Mouse (Mus musculus) heart, embryonic 13.5 days (tissue): ENCODE results near the gene Rbks. TPM values are rescaled to one million over a fixed set of nuclear protein-coding genes. Genes with fewer than 3 reads are reported as not detected.

Source experiments
- ATAC-seq: fragments of 200-750 bp; cut with Nextera tagmentation; 2 replicates; pipeline ENCODE4 v1.8.0; 2017; ENCODE audit warnings: moderate TSS enrichment; ENCODE audit not compliant: insufficient number of reproducible peaks, low FRiP score, low TSS enrichment; ENCODE audit errors: extremely low read depth
- H3K27ac ChIP-seq: fragments of 300-500 bp; sonication (generic); replicated peaks from 2 replicates; pipeline ENCODE4 v1.5.1; 2015; ENCODE audit warnings: moderate library complexity, mild to moderate bottlenecking, inconsistent platforms
- H3K27me3 ChIP-seq: fragments of 300-500 bp; sonication (generic); replicated peaks from 2 replicates; pipeline ENCODE4 v1.6.1; 2015; ENCODE audit warnings: mild to moderate bottlenecking, inconsistent platforms
- H3K36me3 ChIP-seq: fragments of 300-500 bp; sonication (generic); 2 replicates; pipeline ENCODE4 v1.6.1; 2015; ENCODE audit warnings: mild to moderate bottlenecking, inconsistent platforms
- H3K4me1 ChIP-seq: fragments of 300-500 bp; sonication (generic); 2 replicates; pipeline ENCODE4 v1.6.1; 2015; ENCODE audit warnings: inconsistent platforms
- H3K4me2 ChIP-seq: fragments of 300-500 bp; sonication (generic); 2 replicates; pipeline ENCODE4 v1.6.1; 2015; ENCODE audit warnings: inconsistent platforms, mild to moderate bottlenecking, moderate library complexity
- H3K4me3 ChIP-seq: fragments of 300-500 bp; sonication (generic); 2 replicates; pipeline ENCODE4 v1.5.1; 2015; ENCODE audit warnings: moderate library complexity, mild to moderate bottlenecking, inconsistent platforms
- H3K9ac ChIP-seq: fragments of 300-500 bp; sonication (generic); 2 replicates; pipeline ENCODE4 v1.6.1; 2015; ENCODE audit warnings: inconsistent platforms, mild to moderate bottlenecking, moderate library complexity
- H3K9me3 ChIP-seq: fragments of 300-500 bp; sonication (generic); 2 replicates; pipeline ENCODE4 v1.6.1; 2016; ENCODE audit warnings: inconsistent platforms
- whole genome bisulfite sequencing: fragments of 180-500 bp; shearing (Covaris S2); methylation state at CpG from one replicate; pipeline ENCODE4 v1.1.7; 2015; ENCODE audit warnings: mixed read lengths; 5-methylcytosine and 5-hydroxymethylcytosine counted together
- polyA plus RNA-seq: library from polyadenylated mRNA; unstranded; fragments of >200 nt; fragmentation: Nextera tagmentation; extraction: Ambion mirVana; gene quantifications from 2 replicates; pipeline ENCODE4 v1.2.1, GENCODE M21; 2015

The Rbks gene
- polyA plus RNA-seq, 1 experiment from 2014 or later: 4.1 TPM

DNA sequence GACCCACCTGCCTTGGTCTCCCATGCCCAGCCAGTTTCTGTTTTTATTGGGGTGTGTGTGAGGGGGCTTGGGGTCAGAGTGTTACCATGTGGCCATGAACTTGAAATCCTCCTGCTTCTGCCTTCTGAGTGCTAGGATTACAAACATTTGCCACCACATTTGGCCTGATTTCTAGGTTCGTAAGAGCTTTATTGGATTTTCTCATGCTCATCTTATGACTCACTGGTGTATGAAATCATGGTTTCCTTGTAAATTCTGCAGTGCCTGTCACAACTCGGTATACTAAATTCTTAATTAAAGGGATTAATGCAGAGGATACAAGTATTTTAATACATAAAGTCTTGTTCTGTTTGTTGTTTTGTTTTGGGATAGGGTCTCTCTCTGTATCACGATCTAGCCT is 77.1 kb downstream of the Rbks start:
- peaks cover 76% of the 10 kb centered on the region for H3K36me3 ChIP-seq
- peaks cover 5% of the 10 kb centered on the region for H3K4me1 ChIP-seq
- no peaks in the 10 kb centered on the region for H3K9me3 ChIP-seq
- no peak overlapping the region for H3K4me2 ChIP-seq
- H3K27ac ChIP-seq: no peak overlapping the region
- no peak overlapping the region for H3K4me3 ChIP-seq
- no peak overlapping the region for H3K9ac ChIP-seq
- WGBS: 86% methylated on average over 3 of the region's 3 CpGs
- no peaks in the 10 kb centered on the region for H3K27me3 ChIP-seq
- ATAC-seq: no peak

DNA sequence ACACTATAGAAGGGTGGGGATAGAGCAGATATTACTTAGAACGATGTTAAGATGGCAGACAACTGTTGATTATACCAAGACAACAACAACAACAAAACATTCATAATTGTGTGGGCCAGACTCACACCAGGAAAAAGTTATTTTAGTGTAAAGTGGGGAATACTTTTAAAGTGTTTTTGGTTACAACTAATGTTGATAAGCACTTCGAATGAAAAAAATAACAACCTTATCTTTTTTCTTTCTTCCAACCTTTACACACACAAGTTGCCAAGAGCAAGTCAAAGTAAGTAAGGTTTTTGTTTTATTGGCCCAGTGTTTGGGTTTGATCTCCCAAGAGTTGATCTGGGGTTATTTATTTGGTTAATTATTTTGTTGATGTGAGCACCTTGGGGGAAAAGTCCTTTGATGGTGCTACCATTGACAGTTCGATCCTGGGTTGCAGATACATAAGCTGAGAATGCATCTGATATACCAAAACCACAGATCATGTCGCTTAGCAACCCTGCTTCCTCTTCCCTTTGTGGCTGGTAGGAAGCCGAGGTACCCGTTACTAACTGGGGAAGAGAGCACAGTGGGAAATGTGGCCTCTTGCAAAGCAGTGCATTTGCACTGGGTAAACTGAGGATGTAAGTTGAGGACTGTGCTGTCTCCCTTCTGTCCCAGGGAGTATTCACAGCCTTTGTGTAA is 82.9 kb downstream of the Rbks start:
- Histone ChIP-seq H3K4me3 (peak overlapping the region; percentile 65), H3K9ac (peak overlapping the region; percentile 85), H3K9me3 (no peaks in the 10 kb centered on the region), H3K27ac (peak overlapping the region; percentile 87), H3K36me3 (peaks cover 38% of the 10 kb centered on the region), H3K27me3 (no peaks in the 10 kb centered on the region), H3K4me2 (peak overlapping the region; percentile 71), H3K4me1 (peaks cover 13% of the 10 kb centered on the region)
- WGBS: 51% methylated on average over 6 of the region's 6 CpGs
- no peak for ATAC-seq

DNA sequence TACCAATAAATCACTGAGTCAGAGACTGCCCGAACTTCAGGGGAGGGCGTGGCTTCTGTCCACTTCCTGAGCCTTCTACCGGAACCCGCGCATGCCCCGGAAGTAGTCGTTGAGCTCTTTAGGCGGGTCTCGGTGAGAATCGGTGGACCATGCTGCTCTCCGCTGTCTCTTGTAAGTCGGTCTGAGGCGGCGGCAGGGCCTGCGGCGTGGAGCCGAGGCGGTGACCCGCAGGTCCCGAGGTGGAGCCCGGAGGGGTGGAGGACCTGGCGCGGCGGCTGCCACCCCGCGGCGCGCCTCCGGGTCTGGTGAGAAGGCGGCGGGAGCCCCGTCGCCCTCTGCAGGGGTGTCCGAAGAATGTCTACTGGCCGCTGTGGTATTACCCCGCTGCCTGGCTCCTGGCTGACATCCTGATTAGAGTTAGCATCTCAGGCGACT is 83.6 kb downstream of the Rbks start:
- Histone ChIP-seq H3K4me3 (peak overlapping the region; percentile 65), H3K27me3 (no peaks in the 10 kb centered on the region), H3K9ac (peak overlapping the region; percentile 85), H3K4me1 (peaks cover 17% of the 10 kb centered on the region), H3K27ac (peak overlapping the region; percentile 87), H3K4me2 (peak overlapping the region; percentile 71), H3K9me3 (no peaks in the 10 kb centered on the region), H3K36me3 (peaks cover 32% of the 10 kb centered on the region)
- peak; percentile 75 for ATAC-seq
- WGBS: under 1% methylated on average over 37 of the region's 37 CpGs

DNA sequence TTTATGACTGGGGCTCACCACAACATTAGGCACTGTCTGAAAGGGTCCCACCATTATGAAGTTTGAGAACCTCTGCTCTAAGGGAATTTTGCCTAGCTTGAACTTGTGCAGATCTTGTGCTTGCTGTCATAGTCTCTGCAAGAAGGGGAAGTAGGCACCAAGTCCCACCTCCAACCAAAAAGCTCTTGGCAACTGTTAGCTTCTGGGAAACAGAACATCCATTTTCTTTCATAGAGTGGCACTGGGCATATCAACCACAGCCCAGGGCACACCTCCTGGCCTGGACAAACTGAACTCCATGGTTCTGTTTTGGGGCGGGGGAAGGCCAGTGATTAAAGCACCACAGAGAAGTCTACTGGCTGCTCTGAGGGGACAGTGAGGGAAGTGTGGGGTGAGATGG is 86.2 kb downstream of the Rbks start:
- Histone ChIP-seq H3K36me3 (peaks cover 8% of the 10 kb centered on the region), H3K4me3 (no peak overlapping the region), H3K27me3 (no peaks in the 10 kb centered on the region), H3K9ac (no peak overlapping the region), H3K4me1 (peaks cover 24% of the 10 kb centered on the region), H3K9me3 (no peaks in the 10 kb centered on the region), H3K4me2 (no peak overlapping the region), H3K27ac (no peak overlapping the region)
- WGBS: 75% methylated on average over 1 of the region's 1 CpGs
- ATAC-seq: no peak

DNA sequence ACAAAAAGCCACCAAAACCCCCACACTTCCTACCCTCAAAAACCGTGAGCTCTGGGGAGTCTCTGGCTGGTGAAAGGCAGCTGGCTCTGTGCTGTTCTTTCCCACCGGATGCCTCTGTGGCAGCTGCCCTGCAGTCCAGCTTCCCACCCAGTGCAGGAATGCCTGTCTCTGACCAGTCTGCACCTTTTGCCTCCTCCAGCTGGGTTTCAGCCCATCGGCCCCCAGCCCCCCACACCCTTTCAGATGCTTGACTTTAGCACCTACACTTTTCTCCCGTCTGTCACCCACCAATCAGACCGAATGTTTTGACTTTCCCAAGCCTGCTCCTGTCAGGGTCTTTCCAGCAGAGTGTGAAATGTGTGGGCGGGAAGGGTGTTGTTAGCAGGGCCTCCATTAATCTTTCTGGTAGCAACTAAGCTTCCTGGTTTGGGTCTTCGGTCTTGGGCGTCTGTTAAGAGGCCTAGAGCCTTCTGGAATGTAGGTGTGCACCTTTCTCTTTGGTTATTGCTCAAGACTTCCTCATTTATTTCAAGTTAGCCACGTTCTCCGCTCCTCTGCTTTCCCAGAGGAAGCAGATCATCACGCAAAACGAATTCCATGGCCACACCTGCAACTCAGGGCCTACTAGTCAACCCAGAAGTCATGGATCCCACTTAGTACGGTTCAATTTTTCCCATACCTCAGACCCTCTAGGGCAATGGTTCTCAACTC is 86.9 kb downstream of the Rbks start:
- 48% methylated on average over 13 of the region's 13 CpGs for WGBS

DNA sequence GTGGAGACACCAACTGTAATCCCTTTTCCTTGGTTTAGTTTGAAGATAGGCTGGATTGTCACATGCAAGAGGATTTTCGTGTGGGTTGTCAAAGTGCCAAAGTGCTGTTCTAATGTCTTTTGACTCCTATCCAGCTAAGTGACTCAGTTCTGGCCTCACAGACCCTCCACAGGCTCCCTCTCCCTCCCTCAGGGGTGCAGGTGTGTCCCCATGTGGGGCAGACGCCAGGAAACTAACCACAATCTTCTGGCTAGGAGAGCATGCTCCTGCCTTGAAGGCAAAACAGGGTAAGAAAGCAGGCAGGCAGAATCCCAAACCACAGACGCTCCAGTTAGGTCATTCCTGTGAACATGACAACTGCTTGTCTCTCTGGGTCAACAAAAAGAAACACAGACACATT is 91.3 kb downstream of the Rbks start:
- Histone ChIP-seq H3K4me2 (no peak overlapping the region), H3K4me1 (peaks cover 17% of the 10 kb centered on the region), H3K9me3 (no peaks in the 10 kb centered on the region), H3K27ac (no peak overlapping the region), H3K4me3 (no peak overlapping the region), H3K27me3 (no peaks in the 10 kb centered on the region), H3K9ac (no peak overlapping the region), H3K36me3 (no peaks in the 10 kb centered on the region)
- WGBS: 45% methylated on average over 3 of the region's 3 CpGs
- ATAC-seq: no peak

More for the DNA sequence above, 86.9 kb downstream of the Rbks start:
- Histone ChIP-seq H3K36me3 (peaks cover 3% of the 10 kb centered on the region; the same call in 1 of the 2 replicates), H3K4me2 (no peak overlapping the region), H3K27me3 (no peaks in the 10 kb centered on the region), H3K9ac (0 out of 2 replicates have a peak overlapping the region, but pooled peaks have one; percentile 19), H3K4me3 (no peak overlapping the region), H3K9me3 (no peaks in the 10 kb centered on the region), H3K4me1 (peaks cover 23% of the 10 kb centered on the region), H3K27ac (peak overlapping the region; percentile 42; the same call in 1 of the 2 replicates)
- no peak for ATAC-seq

DNA sequence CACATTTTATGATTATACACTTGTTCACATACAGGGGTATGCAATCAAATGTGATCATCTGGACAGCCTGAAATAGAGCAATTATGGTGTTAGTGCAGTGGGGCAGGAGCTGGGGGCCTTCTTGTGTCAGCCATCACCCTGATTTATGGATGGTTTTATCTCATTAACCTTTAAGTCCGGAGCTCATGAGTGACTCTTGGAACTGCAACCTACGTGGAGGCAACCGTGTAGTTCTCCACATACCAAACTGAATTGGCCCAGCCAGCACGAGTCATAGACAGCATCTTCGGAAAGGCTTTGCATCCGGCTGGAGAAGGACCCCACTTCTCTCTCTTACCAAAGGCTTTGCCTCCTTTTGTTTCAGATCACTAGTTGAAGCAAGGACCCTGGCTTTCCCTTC is 93.7 kb downstream of the Rbks start:
- ATAC-seq: no peak
- peaks cover 12% of the 10 kb centered on the region for H3K4me1 ChIP-seq
- no peak overlapping the region for H3K9ac ChIP-seq
- H3K4me2 ChIP-seq: no peak overlapping the region
- no peak overlapping the region for H3K27ac ChIP-seq
- no peaks in the 10 kb centered on the region for H3K27me3 ChIP-seq
- no peaks in the 10 kb centered on the region for H3K9me3 ChIP-seq
- H3K36me3 ChIP-seq: no peaks in the 10 kb centered on the region
- no peak overlapping the region for H3K4me3 ChIP-seq
- 74% methylated on average over 6 of the region's 6 CpGs for WGBS

DNA sequence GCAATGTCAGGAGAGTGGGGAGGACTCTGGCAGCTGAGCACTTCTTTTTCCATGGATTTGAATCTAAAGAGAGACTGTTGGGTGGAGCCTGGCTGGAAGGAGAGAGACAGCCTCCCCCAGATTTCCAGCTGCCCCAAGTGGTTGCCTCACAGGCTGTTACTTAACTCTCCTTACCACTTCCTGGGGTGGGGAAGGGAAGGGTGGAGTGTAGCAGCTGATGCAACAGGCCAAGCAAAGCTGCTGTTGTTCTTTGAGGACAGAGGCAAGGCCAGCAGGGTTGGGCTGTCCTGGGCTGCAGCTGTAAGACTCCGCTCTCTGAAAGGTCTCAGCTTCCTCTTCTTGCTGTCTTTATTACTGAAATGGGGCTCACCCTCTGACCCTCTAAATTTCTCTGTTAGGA is 95.0 kb downstream of the Rbks start:
- peak overlapping the region; percentile 1; the same call in 1 of the 2 replicates for H3K27ac ChIP-seq

DNA sequence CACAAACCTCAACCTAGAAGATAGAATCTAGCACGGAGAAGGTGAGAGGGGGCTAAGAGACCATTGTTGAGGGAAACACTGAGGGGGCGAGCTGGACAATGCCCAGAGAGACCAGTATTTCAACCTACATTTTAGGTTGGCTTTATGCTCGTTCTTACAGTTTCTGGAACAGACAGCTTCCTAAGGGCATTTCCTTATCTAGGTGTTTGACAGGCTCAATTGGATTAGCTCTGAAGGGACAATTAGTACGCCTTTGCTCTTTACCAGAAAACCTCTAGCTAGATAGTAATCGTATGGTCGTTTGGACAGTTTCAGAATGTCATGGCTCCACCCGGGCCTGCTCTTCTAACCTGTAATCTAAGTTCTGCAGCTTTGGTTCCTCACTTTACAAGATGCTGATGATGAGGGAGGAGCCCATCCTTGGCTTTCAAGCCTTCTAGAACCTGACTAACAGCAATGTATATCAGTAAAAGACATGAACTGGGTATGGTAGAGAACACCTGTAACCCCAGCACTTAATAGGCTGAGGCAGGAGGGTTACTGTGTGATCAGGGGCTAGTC is 96.2 kb downstream of the Rbks start:
- no peak overlapping the region for H3K9ac ChIP-seq
- no peaks in the 10 kb centered on the region for H3K9me3 ChIP-seq
- peaks cover 21% of the 10 kb centered on the region for H3K4me1 ChIP-seq
- WGBS: 54% methylated on average over 7 of the region's 7 CpGs
- no peak overlapping the region for H3K27ac ChIP-seq
- no peaks in the 10 kb centered on the region for H3K27me3 ChIP-seq
- H3K36me3 ChIP-seq: no peaks in the 10 kb centered on the region
- no peak for ATAC-seq
- H3K4me2 ChIP-seq: no peak overlapping the region
- H3K4me3 ChIP-seq: no peak overlapping the region

More for the DNA sequence above, 95.0 kb downstream of the Rbks start:
- Histone ChIP-seq H3K4me3 (no peak overlapping the region), H3K4me2 (no peak overlapping the region), H3K27me3 (no peaks in the 10 kb centered on the region), H3K9ac (no peak overlapping the region), H3K9me3 (no peaks in the 10 kb centered on the region), H3K36me3 (no peaks in the 10 kb centered on the region), H3K4me1 (peaks cover 10% of the 10 kb centered on the region)
- no peak for ATAC-seq
- WGBS: 79% methylated on average over 1 of the region's 1 CpGs

DNA sequence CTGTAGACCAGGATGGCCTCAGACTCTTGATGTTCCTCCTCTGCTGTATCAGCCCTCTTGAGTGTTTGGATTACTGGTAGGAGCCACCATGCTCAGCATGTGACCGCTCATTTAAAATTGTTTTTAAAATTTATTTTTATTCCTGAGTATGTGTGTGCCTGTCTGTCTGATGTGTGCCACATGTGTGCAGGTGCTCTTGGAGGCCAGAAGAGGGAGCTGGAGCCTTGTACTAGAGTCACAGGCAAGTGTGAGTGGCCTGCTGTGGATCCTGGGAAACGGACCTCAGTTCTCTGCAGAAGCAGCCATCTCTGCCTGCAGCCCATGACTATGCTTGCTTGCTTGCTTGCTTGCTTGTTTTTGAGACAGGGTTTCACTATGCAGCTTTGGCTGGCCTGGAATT is 98.3 kb downstream of the Rbks start:
- Histone ChIP-seq H3K4me2 (no peak overlapping the region), H3K9ac (no peak overlapping the region), H3K4me1 (peaks cover 27% of the 10 kb centered on the region), H3K9me3 (no peaks in the 10 kb centered on the region), H3K27me3 (no peaks in the 10 kb centered on the region), H3K27ac (no peak overlapping the region), H3K36me3 (no peaks in the 10 kb centered on the region), H3K4me3 (no peak overlapping the region)
- ATAC-seq: no peak
- WGBS: 82% methylated on average over 2 of the region's 2 CpGs

DNA sequence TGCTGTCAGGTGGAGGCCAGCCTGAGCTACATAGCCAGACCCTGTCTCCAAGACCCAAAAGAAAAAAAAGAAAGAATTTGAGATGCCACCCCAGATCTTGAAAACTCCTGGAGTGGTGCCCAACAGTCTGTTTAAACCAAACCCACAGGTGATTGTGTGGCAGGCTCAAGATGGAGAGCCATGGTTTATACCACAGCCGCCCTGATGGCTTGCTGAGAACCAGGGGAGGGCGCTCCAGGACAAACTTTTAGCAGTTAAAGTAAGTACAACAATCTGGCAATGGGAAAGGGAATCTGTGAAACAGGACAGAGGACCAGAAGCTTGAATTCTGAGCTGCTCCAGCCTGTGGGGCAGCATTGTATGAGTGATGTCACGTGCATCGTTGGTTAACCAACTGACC is 98.8 kb downstream of the Rbks start:
- Histone ChIP-seq H3K36me3 (no peaks in the 10 kb centered on the region), H3K27ac (no peak overlapping the region), H3K9ac (no peak overlapping the region), H3K9me3 (no peaks in the 10 kb centered on the region), H3K4me2 (no peak overlapping the region), H3K27me3 (no peaks in the 10 kb centered on the region), H3K4me3 (no peak overlapping the region), H3K4me1 (peaks cover 27% of the 10 kb centered on the region)
- no peak for ATAC-seq
- WGBS: 59% methylated on average over 4 of the region's 4 CpGs
